Mouse (Mus musculus): ENCODE data around the gene Spesp1. TPM values are rescaled to one million over a fixed set of nuclear protein-coding genes. Genes with fewer than 3 reads are reported as not detected.
A peak's percentile ranks its signal among the peaks of the same experiment; 100 is the strongest.

Spesp1 gene
- total RNA-seq, 2 experiments from 2014 or later, result not detected

DNA sequence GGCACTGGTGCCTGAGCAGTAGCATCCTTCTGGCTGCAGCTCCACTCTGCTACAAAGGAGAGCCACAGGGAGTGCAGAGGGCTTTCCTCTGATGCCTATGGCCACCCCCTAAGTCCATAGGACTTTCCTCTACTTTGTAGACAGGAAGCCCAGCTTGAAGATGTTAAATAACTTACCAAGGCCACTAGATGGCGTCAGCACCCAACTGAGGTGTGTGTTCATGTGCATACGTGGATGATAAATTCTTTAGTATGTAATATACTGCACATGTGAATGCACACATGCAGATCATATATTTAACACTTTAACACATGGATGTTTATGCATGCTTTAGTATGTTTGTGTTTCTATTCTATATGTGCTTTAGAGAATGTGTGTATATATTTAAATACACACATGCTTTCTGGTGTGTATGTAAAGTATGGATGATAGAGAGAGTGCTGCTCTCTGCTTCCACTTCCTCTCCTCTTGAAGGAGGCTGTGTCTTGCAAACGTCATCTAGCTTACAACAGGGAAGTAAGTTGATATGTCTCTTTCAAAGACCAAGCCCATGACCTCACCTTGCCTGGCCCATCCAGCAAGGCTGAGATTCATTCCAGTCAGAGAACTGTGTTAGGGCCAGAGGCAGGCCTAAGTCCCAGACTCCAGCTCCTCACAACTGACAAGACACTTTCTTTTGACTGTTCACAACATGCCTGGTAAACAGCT lies 28.1 kb downstream of the Spesp1 start:
- ATAC-seq (replicated peaks; ENCODE audit: low FRiP score, low TSS enrichment, poor library complexity, severe bottlenecking), result peak; percentile 82

DNA sequence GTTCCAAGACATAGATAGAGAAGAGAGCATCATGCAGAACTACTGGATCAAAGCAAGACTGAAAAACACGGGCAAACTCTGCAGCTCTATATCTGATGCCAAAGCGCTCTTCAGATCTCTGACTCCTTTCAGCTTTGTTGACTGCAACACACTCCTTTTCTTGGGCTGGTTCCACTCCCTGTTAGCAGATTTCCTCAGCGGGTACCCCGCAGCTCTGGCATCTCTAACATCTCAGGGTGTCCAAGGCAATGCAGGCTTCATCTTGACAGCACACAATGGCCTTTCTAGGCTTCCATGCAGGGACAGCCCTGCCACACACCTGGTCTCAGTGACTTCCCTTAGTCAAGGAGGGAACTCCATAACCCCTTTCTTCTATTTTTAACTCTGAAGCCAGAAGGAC lies 31.7 kb downstream of the Spesp1 start:
- ATAC-seq (replicated peaks; ENCODE audit: low FRiP score, low TSS enrichment, poor library complexity, severe bottlenecking), result no peak

DNA sequence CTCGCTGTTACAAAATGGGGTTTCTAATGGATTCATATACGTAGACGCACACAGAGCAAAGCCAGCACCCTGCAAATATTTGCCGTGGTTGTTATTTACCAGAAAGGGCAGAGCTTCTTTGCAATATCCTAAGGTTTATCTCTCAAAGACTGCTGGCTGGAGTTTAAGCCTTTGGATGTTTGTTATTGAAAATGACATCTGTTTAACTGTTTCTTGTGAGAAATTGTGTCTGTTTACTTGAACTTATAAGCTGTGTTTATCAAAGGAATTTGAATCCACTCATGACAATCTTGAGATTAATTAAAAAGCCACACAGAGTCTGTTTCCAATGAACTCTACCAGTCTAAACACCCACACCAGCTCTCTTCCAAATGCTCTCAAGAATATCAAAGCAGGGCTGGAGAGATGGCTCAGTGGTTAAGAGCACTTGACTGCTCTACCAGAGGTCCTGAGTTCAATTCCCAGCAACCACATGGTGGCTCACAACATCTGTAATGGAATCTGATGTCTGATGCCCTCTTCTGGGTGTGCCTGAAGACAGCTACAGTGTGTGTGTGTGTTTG lies 35.5 kb downstream of the Spesp1 start:
- no peak for ATAC-seq (replicated peaks; ENCODE audit: low FRiP score, low TSS enrichment, poor library complexity, severe bottlenecking)

DNA sequence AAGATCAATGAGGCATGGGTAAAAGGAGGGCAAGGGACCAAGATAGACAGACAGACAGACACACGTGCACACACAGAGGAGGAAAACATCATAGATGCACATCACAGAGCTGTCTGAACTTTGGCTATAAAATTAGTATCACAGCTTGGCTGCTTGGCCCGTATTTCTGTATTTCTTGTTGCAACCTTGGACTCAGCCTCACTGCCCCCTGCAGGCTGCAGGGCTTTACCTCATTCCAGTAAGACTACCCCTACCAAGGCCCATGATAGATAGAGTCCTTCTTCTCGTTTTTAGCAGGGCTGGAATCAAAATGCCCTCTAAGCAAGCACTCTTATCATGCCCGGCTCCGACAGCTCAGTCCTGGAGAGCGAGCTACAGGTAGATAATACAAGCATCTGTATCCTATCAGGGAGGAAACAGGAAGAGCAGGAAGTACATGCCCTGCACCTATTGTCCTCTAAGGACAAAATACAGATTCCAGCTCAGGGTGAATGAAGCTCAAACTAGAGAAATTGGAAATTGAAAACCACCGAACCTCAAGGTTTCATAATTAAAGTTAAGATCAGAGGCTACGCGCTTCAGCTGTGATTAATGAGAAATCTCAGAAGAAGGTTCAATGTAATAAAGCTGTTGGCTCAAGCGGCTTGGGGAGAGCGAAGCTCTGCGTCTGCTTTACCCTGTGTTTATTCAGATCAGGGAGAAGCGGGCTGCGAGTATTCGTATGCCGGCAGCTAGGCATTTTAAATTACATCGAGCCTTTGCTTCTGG lies 36.2 kb downstream of the Spesp1 start:
- ATAC-seq (replicated peaks; ENCODE audit: low FRiP score, low TSS enrichment, poor library complexity, severe bottlenecking), result no peak

DNA sequence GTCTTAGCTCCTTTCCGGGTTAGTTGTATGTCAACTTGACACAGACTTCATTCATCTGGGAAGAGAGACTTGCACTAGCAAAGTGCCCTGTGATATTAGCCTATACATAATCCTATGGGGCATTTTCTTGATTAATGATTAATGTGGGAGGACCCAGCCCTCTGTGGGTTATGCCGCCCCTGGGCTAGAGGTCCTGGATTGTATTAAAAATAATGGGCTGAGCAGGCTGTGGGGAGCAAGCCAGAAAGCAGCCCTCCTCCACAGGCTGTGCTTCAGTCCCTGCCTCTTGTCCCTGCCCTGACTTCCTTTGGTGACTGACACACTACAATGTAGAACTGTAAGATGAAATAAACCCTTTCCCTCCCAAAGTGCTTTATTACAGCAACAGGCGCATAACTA lies 37.4 kb downstream of the Spesp1 start:
- ATAC-seq (replicated peaks; ENCODE audit: low FRiP score, low TSS enrichment, poor library complexity, severe bottlenecking), result no peak

DNA sequence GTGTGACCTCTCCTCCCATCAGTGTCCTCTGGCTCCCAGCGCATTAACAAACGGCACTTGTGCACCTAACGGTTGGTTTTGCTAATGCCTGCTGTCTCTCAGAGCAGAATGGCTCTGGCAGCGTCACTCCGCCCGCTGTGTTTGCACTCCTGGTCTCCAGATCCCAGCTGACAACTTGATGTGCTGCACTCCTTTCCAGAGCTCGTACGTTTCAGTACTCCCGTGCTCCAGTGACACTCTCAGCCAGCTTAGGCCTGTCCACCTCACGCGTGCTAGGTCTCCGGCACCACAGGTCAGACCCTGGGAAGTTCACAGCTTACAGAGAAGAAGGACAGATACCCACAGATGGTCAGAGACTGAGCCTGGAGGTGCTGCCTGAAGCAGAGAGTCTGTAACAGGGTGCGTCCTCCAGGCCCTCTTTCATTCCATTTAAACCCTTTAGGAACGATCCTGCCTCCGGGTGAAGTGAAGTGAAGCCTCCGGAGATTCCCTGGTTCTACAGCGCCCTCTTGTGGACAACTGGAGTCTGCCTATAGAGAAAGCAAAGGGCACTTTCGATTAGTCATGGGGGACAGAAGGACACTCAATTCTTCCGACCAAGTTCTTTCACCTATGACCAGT lies 37.9 kb downstream of the Spesp1 start:
- ATAC-seq (replicated peaks; ENCODE audit: low FRiP score, low TSS enrichment, poor library complexity, severe bottlenecking), result peak; percentile 57; the same call in 1 of the 2 replicates

DNA sequence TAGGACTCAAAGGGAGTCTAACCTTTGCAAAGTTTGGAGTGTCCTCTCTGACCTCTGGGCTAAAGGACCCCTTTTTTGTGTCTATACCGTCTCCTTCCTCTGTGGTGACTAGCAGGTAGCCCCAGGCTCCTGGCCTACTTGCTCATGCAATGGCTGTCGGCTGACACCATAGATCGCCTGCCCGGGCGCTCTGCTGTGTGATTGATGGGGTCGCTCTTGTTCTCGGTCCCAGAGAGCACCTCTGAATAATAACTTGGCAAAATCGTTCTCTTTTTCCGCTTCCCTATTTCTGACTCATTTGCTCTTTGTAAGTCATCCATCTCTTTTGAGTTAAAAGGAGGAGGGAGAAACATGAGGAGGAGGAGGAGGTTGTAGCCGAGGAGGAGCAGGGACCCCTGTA lies 42.0 kb downstream of the Spesp1 start:
- no peak for ATAC-seq (replicated peaks; ENCODE audit: low FRiP score, low TSS enrichment, poor library complexity, severe bottlenecking)

DNA sequence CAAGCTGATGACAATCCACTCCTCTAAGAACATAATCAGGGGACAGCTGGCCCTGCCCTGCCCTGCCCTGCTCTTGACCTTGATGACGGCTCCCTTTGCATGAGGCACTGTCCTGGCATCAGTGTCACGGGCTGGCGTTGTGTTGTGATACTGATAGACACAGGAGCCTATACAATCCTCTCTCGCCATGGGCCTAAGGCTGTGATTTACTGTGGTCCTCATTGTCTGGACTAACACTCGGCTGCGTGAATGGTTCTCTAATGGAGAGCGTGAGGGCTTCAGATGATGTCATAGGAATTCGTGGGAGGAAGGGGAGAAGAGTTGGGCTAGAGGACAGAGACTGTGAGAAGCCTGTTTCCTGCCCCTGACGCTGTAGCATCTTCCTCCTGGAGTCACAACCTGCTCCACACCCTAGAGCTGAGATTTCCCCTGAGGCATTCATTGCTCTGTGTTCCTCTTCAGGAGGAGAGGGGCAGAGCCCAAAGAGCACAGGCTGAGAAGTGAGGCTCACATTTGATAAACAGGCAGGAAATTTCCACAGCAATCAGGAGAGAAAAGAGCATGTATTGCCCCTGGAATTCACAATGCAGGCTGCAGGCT lies 44.5 kb downstream of the Spesp1 start:
- no peak for ATAC-seq (replicated peaks; ENCODE audit: low FRiP score, low TSS enrichment, poor library complexity, severe bottlenecking)

DNA sequence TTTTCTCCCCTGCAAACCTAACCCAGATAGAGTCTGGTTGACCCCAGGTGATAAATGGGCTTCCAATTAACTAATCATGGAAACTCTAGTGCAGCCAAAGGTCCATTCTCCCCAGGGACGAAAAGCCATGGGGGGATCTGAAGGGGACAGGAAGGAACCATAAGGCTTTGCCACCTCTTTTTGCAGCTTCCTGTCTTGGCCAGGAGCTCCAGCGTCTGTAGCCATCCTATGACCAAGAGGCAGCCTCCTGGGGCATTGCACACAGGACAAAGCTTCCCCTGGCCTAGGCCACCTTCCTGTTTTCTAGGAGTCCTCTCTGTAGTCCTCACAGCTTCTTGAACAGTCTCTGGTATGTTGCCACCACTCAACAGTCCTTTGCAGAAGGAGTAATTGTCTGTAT lies 46.5 kb downstream of the Spesp1 start:
- no peak for ATAC-seq (replicated peaks; ENCODE audit: low FRiP score, low TSS enrichment, poor library complexity, severe bottlenecking)

DNA sequence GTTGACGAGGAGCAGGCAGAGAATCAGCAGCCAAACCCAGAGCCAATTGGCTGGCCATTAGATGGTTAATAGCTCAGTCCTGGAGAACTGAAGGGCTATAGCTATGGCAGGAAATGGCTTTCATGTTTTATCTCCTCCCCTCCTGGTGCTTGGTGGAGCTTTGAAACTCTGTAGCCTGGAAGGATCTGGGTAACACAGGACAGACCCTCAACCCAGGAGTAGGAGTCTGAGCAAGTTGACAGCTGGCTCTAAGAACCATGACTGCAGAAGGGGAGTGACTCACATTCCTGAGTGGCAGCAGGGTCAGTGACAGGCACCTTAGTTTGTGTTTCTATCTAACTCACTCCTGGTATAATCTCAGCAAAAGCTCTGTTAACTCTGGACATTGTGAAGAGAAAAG lies 49.4 kb downstream of the Spesp1 start:
- no peak for ATAC-seq (replicated peaks; ENCODE audit: low FRiP score, low TSS enrichment, poor library complexity, severe bottlenecking)

DNA sequence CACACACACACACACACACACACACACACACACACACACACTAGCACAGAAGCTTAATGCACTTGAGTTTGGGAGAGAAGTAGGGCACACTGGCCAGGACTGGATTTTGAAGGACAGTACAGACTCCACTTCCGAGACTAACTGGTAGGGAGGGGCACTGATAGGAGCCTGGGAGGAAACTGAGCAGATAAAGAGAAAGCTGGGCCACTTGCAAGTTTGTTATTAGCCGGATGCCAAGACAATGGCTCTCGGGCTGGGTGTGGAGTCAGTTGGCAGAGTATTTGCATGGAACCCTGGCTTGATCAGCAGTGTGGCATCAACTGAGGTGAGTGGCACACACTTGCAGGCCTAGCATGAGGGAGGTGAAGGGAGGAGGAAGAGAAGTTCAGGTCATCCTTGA lies 51.0 kb downstream of the Spesp1 start:
- peak; percentile 81 for ATAC-seq (replicated peaks; ENCODE audit: low FRiP score, low TSS enrichment, poor library complexity, severe bottlenecking)

DNA sequence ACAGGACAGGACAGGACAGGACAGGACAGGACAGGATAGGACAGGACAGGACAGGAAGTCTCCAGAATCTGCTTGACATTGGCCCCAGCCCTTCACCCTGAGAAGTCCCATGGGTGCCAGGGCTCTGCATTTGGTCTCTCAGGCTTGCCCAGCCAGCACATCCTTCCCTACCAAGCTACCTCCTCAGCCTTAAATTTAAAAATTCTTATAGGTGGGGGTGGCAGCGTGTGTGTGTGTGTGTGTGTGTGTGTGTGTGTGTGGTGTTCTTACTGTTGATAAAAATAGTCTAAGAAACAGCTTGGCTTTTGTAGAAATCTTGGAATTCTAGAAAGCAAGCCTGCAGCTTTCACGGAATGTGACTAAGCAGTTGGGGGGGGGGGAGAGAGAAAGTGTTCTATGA lies 52.0 kb downstream of the Spesp1 start:
- no peak for ATAC-seq (replicated peaks; ENCODE audit: low FRiP score, low TSS enrichment, poor library complexity, severe bottlenecking)

DNA sequence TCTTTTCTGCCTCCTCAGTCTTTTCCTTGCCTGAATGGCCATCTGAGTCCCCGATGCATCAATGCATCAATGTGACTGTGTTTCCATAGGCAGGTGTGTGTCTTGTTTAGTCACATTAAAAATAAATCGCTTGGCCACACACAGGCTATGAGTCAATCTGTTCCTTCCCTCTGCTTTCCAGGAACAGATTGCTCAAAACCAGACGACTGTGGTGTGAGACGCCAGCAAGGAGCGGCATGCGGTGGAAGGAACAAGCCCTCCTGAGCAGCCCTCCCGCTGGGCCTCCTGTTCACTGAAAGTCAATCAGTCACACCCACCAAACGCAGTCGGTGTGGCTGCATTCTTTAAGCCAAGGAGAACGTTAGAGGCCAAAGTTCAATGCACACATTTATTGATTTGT lies 59.5 kb downstream of the Spesp1 start:
- no peak for ATAC-seq (replicated peaks; ENCODE audit: low FRiP score, low TSS enrichment, poor library complexity, severe bottlenecking)

DNA sequence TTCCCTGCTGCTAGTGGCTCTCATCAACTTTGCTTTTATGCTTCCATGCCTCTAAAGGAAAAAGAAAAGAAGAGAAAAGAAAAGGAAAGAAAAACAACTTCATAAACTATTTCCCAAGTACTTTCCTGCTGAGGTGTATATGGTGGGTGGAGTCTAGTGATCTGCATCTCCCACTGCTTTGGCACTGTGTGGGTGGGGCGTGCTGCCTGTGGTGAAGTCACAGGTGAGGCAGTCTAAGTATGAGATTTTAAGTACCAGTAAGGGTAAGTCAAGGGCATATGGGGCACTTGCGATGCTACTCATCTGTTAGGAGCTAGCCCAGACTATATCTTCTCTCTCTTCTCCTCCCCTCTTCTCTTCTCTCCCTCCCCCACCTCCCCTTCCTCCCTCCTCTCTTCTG lies 60.0 kb downstream of the Spesp1 start:
- no peak for ATAC-seq (replicated peaks; ENCODE audit: low FRiP score, low TSS enrichment, poor library complexity, severe bottlenecking)

Other genes with a start within 250 kb of the Spesp1 start
- 7.5 and 8.5 TPM in 2 replicates for gene Glce, start 159.6 kb downstream of the Spesp1 start, total RNA-seq (2014; fragmentation: Nextera tagmentation)
- gene Glce, start 159.6 kb downstream of the Spesp1 start, total RNA-seq (2017), result 8.3 and 8.4 TPM in 2 replicates
- gene Anp32a, start 59.1 kb upstream of the Spesp1 start, total RNA-seq (2014; fragmentation: Nextera tagmentation), result 205 and 266 TPM in 2 replicates
- 606 and 1,097 TPM in 2 replicates for gene Anp32a, start 59.1 kb upstream of the Spesp1 start, total RNA-seq (2017)